Mouse (Mus musculus): ENCODE measurements around the gene Ranbp17. TPM values are rescaled to one million over a fixed set of nuclear protein-coding genes. Genes with fewer than 3 reads are reported as not detected.
A peak's percentile ranks its signal among the peaks of the same experiment; 100 is the strongest.

The Ranbp17 gene
- total RNA-seq, 2 experiments from 2014 or later = 0.98 to 3.9 TPM

- peak; percentile 68 for ATAC-seq (replicated peaks; ENCODE audit: poor library complexity, severe bottlenecking)
Observed at GRCm38 (mm10) chr11:33427789-33428188, 85.8 kb downstream of the Ranbp17 start.

- no peak for ATAC-seq (replicated peaks; ENCODE audit: poor library complexity, severe bottlenecking)
Observed at GRCm38 (mm10) chr11:33422226-33422625, 91.3 kb downstream of the Ranbp17 start.

- ATAC-seq (replicated peaks; ENCODE audit: poor library complexity, severe bottlenecking) = no peak
Observed at GRCm38 (mm10) chr11:33404651-33405050, 108.9 kb downstream of the Ranbp17 start.

- no peak for ATAC-seq (replicated peaks; ENCODE audit: poor library complexity, severe bottlenecking)
Observed at GRCm38 (mm10) chr11:33399346-33399745, 114.2 kb downstream of the Ranbp17 start.

- ATAC-seq (replicated peaks; ENCODE audit: poor library complexity, severe bottlenecking) = no peak
Observed at GRCm38 (mm10) chr11:33398701-33399100, 114.8 kb downstream of the Ranbp17 start.

GRCm38 (mm10) chr11:33396275-33396674 lies 117.3 kb downstream of the Ranbp17 start:
- no peak for ATAC-seq (replicated peaks; ENCODE audit: poor library complexity, severe bottlenecking)

GRCm38 (mm10) chr11:33394093-33394492 lies 119.5 kb downstream of the Ranbp17 start:
- ATAC-seq (replicated peaks; ENCODE audit: poor library complexity, severe bottlenecking) = no peak

GRCm38 (mm10) chr11:33388685-33389084 lies 124.9 kb downstream of the Ranbp17 start:
- ATAC-seq (replicated peaks; ENCODE audit: poor library complexity, severe bottlenecking) = no peak

DNA sequence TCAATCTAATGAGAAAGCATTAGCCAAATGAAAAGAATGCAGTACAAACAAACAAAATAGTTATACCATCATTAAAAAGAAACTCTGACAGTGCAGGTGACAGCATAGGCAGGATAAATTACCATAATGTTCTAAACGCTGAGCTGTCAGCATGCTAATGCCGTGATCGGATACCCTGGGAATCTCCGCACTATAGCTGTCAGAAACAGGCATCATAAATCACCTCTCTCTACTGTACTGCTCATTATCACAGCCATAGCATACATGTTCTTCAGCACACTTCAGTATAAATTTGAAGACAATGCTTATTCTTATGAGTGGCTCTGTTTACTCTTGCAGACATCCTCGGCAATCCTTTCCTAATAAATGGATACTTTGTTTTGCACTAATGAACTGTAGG lies 151.7 kb downstream of the Ranbp17 start:
- ATAC-seq (replicated peaks; ENCODE audit: poor library complexity, severe bottlenecking) = no peak

DNA sequence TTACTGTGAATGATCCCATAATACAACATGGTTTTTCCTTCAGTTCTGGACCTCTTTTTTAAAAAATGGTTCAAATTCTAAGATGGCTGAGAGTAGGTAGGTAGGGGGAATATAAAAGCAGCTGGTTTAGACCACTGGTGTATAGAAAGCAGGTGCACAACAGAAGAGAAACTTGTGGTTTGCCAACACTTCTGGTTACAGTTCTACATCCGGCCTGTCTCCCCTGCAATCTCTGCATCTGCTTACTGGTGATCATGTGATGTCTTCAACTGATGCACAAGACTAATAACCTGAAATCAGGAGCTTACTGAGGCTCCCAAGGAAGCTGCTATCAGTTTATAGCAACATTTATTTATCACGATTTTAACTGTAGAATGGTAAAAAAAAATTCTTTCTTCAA lies 164.3 kb downstream of the Ranbp17 start:
- no peak for ATAC-seq (replicated peaks; ENCODE audit: poor library complexity, severe bottlenecking)

DNA sequence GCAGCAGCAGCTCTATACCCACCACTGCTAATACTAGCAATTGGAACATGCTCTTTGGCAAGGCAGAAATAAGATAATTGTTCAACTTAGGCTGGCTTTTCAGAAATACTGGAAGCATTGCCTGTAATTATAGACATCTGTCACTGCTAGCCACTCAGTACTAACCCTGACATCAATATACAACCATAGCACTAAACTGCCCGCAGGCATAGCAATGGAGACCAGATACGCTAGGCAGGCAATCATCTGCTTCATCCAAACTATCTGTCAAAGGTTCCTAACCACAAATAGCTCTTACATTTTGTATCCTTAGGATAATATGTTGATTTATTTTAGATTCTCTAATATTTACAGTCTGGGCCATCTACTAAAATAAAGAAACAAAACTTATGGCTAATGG lies 171.5 kb downstream of the Ranbp17 start:
- no peak for ATAC-seq (replicated peaks; ENCODE audit: poor library complexity, severe bottlenecking)

DNA sequence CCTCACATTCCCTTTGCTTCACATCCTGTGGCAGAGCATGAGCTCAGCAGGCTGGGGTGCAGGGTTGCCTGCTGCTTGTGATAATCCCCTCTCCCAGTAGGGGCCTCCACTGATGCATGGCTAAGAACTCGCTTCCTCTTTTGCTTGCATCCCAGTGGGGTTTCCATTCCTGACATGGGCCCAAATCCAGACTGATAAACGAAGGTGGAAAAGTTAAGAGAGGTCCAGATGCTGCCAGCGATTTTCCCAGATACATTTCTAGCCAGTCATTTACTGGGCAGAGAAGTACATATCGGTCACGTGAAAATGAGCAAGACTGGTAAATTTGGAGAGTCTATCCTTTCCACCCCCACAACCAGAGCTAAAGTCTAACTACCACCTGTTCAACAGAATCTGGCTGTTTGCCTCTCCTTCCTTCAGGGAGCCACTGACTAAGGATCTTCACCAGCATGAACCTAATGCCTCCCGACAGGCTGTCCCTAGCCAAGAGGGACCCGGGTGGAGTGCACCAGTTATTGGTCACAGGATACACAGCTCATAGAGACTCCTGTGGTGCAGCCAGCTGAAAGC lies 176.9 kb downstream of the Ranbp17 start:
- ATAC-seq (replicated peaks; ENCODE audit: poor library complexity, severe bottlenecking) = peak; percentile 89

- ATAC-seq (replicated peaks; ENCODE audit: poor library complexity, severe bottlenecking) = no peak
Observed at GRCm38 (mm10) chr11:33335616-33336015, 177.9 kb downstream of the Ranbp17 start.

- no peak for ATAC-seq (replicated peaks; ENCODE audit: poor library complexity, severe bottlenecking)
Observed at GRCm38 (mm10) chr11:33332137-33332536, 181.4 kb downstream of the Ranbp17 start.

GRCm38 (mm10) chr11:33319006-33319611 lies 194.4 kb downstream of the Ranbp17 start:
- ATAC-seq (replicated peaks; ENCODE audit: poor library complexity, severe bottlenecking) = no peak

DNA sequence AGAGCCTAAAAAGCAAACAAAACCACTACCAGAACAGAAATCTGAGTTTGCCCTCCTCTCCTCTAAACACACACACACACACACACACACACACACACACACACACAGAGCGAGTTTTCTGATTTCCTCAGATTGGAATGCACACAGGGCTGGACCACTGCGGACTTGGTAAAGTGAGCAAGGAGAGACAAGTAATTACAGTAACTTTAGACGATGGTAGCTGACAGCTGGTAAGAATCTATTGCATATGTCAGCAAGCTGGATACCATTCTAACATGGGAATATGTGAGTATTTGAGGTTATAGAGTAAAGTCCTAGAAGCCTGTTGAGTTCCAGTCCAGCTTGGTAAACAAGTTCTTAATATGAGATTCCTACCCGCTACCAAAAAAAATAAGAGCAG lies 204.0 kb downstream of the Ranbp17 start:
- no peak for ATAC-seq (replicated peaks; ENCODE audit: poor library complexity, severe bottlenecking)

GRCm38 (mm10) chr11:33300859-33301258 lies 212.7 kb downstream of the Ranbp17 start:
- no peak for ATAC-seq (replicated peaks; ENCODE audit: poor library complexity, severe bottlenecking)

- no peak for ATAC-seq (replicated peaks; ENCODE audit: poor library complexity, severe bottlenecking)
Observed at GRCm38 (mm10) chr11:33299371-33299770, 214.2 kb downstream of the Ranbp17 start.

GRCm38 (mm10) chr11:33297121-33297520 lies 216.4 kb downstream of the Ranbp17 start:
- ATAC-seq (replicated peaks; ENCODE audit: poor library complexity, severe bottlenecking) = no peak

DNA sequence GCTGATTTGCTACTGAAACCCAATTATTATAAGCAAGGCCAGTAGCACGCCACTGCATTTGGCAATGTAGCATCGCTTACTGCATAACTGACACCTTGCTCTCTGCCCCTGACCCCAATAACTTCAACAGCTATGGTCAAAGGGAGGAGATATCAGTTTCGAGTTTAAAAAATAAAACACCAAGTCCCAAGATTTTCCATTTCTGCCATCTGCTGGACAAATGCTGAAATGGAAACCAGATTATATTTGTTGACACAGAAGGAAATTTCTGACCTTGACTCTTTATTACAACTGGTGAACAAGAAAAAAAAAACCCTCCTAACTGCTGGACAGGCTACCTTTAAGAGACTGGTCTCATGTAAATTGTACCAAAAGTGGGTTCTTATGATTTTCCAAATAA lies 218.1 kb downstream of the Ranbp17 start:
- ATAC-seq (replicated peaks; ENCODE audit: poor library complexity, severe bottlenecking) = no peak

GRCm38 (mm10) chr11:33294063-33294462 lies 219.5 kb downstream of the Ranbp17 start:
- ATAC-seq (replicated peaks; ENCODE audit: poor library complexity, severe bottlenecking) = no peak

- ATAC-seq (replicated peaks; ENCODE audit: poor library complexity, severe bottlenecking) = no peak
Observed at GRCm38 (mm10) chr11:33278571-33278970, 235.0 kb downstream of the Ranbp17 start.

Data from granulocyte monocyte progenitor cell, adult 5-6 weeks (primary cell).